Mouse (Mus musculus): ENCODE results near the gene Tnni1.

Tnni1 gene

GRCm38 (mm10) chr1:135778780-135779535 lies at the start of gene Tnni1:
Gene Tnni1, plus strand, starts transcription at chr1:135779434.
- DNase-seq (ENCODE audit: extremely low spot score) = no peak

DNA sequence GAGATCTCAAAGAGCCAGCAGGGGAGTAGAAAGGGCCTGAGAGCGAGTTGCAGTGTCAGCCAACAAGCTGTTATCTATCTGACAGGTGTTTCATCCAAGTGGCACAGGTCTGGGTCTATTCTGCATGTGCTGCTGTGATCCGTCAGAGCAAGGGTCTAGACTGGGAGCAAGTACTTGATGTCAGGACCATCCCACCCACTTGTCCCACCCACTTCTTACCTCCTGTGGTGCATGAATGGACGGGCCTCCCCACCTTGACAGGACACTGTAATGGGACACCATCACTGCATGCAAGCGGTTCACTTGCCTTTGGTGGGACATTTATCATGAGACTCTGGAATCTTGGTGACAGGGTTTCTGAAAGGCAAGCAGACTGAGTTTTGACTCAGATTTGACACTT lies 49.4 kb upstream of the Tnni1 start:
- DNase-seq (ENCODE audit: extremely low spot score) = no peak

DNA sequence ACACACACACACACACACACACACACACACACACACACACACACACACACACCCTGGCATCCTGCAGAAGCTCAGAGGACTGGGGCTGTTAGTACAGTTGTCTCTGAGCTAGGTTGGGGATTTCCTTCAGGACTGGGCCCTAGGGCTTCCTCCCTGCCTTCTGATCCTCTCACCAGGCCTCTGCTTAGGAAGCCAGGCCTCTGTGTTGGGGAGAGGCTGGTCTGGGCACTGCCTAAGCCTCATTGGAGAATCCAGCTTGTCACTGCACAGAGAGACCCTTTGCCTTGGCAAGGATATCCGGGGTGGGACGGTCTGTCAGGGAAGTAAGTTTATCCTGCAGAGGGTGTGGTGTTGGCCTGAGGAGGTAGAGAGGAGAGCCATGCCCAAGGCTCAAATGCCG lies 48.9 kb upstream of the Tnni1 start:
- DNase-seq (ENCODE audit: extremely low spot score) = no peak

DNA sequence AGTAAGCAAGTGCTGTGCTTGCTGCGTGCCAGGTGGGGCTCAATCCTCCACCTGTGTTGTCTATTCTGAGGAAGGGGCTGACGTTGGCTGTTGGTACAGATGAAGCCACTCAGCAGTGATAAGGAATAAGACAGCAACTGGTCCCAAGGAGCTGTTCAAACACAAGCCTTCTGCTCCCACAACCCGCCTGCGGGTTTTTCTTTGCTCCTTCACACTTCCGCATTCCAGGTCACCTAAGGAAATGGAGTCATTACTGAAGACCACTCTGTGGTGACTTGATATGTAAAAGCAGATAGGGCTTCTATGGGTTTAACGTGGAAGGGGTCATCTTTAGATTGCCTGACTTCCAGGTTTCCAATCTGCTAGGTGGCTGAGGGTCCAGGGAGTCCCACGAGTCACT lies 47.8 kb upstream of the Tnni1 start:
- DNase-seq (ENCODE audit: extremely low spot score) = no peak

DNA sequence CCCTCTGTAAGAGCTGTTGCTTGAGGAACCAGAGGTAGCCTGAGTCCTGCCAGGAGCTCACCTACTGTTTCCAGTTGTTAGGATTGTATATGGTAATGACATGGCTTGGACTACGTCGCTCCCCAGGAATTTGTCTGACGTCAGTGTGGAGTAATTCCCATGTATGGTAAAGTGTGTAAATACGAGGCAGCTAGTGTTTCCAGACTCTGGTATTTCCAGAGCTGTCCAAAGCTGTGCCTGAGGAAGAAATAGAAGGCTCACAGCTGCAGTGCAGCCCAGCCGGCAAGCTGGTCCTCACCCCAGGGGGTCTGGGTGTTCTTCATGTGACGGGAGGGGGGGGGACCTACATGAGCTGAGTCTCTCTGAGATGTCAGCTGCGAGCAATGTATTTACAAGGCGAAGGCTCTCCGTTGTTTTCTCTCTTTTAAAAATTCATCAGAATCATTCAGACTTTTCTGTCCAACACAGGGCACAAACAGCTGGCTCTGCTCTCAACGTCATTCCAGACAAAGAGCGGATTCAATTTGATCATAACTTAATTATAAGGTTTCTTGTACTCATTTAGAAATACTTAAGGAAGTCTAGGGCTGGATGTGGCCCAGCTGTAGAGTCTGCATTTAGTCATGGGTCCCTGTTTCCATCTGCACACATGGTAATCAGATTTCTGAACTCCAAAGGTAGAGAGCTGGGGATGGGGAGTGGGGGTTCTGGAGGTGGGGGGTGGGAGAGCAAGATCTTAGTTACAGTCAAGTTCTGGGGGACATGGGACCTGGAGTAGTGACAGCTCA lies 47.1 kb upstream of the Tnni1 start:
- peak; percentile 45 for DNase-seq (ENCODE audit: extremely low spot score)

- no peak for DNase-seq (ENCODE audit: extremely low spot score)
Observed at GRCm38 (mm10) chr1:135734225-135734937, 44.9 kb upstream of the Tnni1 start.

DNA sequence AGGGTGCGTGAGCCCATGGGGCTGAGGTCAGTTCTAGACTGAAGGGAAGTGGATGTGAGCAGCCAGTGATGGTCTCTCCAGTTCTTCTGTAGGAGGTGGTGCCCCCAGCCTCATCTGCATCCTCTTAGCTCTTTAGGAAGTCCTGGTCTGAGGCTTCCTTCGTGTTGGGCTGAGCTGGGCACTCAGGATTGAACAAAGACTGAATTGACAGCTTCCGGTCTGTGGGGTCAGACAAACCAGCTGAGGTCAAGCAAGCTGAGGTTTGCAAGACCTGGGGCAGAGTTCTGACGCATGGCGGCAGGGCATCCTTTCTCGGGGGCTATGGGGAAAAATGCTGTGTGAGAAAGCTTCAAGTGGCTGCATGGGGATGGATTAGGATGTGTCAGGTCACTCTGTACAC lies 43.8 kb upstream of the Tnni1 start:
- DNase-seq (ENCODE audit: extremely low spot score) = peak; percentile 66

DNA sequence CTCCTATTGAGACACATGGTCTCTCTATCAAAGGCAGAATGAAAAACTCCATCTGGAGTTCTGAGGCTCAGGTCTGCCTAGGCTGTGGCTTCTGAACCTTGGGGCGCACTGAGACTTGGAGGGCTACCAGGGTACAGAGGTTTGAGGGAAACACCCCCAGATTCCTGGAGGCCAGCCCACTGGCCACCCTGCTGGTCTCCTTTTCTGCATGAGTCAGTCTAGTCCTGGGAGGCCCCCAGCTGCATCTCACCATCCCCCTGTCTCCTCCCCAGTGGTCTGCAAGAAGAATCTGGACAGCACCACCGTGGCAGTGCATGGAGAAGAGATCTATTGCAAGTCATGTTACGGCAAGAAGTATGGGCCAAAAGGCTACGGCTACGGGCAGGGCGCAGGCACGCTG lies 34.2 kb upstream of the Tnni1 start:
- no peak for DNase-seq (ENCODE audit: extremely low spot score)

- DNase-seq (ENCODE audit: extremely low spot score) = no peak
Observed at GRCm38 (mm10) chr1:135746248-135746647, 33.0 kb upstream of the Tnni1 start.

- peak; percentile 93 for DNase-seq (ENCODE audit: extremely low spot score)
Observed at GRCm38 (mm10) chr1:135752737-135753348, 26.4 kb upstream of the Tnni1 start.

DNA sequence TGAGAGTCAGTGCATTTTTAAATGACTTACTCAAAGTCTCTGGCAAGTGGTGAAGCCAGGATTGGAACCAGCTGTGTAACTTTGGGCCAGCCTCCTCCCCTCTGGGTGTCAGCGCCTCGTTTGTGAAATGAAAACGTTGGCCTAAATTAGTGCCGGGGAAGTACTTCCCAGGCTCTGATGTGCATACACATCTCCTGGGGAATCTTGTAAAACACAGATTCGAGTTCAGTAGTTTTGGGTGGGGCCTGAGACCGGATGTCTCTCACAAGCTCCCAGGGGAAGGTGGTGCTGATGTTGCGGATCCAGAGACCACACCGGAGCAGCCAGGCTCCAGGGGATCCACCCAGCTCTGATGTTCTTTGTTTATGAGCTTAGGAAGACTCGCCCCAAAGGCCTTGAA lies 23.9 kb upstream of the Tnni1 start:
- no peak for DNase-seq (ENCODE audit: extremely low spot score)

- DNase-seq (ENCODE audit: extremely low spot score) = no peak
Observed at GRCm38 (mm10) chr1:135755913-135756312, 23.3 kb upstream of the Tnni1 start.

- no peak for DNase-seq (ENCODE audit: extremely low spot score)
Observed at GRCm38 (mm10) chr1:135757287-135757686, 21.9 kb upstream of the Tnni1 start.

DNA sequence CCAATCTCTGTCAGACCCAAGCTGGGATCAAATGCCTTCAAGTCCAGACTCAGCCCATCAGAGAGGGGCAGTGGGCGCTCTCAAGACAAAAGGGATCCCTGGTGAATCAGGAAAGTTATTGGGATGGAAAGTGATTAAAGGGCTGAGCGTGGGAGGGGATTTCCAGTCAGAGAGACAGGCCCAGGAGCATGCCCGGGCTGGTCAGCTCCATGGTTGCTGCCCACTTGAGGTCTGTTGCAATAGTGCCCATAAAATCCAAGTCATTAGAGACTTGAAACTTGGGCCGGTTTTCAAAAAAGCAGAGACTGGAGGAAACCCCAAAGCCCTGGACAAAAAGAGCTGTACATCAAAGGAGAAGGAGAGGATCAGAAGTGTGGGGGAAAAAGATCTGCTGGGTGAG lies 19.5 kb upstream of the Tnni1 start:
- no peak for DNase-seq (ENCODE audit: extremely low spot score)

DNA sequence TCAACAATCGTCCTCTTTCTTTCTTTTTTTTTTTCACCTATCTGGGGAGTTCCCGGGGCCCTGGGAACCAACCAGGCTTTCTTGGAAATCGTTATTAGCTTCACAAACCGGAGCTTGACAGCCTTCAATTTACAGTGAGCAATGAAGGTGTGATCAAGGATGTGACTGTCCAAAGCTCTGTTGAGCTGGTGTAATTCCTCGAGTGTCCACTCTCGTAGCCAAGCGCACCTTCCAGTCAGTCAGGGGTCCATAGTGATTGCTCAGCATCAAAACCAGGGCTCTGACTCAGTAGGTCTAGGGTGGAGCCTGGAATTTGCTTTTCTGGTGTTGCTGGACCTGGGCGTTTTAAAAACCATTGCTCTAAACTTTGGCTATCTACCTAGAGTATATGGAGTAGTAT lies 19.0 kb upstream of the Tnni1 start:
- no peak for DNase-seq (ENCODE audit: extremely low spot score)

GRCm38 (mm10) chr1:135761728-135762127 lies 17.5 kb upstream of the Tnni1 start:
- DNase-seq (ENCODE audit: extremely low spot score) = no peak

GRCm38 (mm10) chr1:135763503-135764205 lies 15.6 kb upstream of the Tnni1 start:
- peak; percentile 25 for DNase-seq (ENCODE audit: extremely low spot score)

GRCm38 (mm10) chr1:135764206-135764528 lies 15.1 kb upstream of the Tnni1 start:
- DNase-seq (ENCODE audit: extremely low spot score) = no peak

DNA sequence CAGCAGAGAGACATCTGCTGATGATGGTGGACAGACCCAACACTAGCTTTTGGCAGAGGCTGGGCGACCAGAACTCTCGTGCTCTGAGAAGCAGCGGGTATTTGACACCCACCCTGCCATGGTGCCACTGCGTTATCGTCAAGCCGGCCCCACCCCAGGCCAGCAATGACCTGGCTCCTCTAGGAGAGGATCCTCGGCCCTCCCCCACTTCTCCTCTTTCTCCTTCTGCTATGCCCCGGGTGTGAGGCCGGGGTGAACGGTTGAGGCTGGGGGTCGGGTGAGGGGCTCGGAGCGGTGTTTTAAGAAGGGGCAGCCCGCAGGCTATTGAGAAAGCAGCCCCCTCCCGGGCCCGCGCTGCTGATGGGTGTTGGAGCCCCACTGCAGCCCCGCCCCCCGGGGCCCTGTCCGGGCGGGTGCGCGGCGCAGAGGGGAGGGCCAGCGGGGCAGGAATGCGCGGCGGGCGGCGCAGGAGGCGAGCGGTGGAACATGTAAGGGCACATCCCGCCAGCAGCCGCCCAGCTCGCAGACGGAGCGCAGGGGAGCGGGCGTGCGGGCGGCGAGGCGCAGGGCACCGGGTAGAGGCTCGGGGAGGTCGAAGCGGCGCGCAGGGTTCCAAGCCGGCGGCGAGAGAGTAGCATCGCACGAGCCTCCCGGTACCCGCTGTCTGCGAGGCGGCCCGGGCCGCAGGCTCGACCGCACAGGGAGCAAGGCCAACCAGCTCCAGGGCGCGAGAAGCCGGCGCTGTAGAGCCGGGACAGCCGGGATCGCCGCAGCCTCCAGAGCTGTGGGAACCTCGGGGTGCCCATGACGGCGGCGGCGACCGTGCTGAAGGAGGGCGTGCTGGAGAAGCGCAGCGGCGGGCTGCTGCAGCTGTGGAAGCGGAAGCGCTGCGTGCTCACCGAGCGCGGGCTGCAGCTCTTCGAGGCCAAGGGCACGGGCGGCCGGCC lies 13.3 kb upstream of the Tnni1 start, which contains the start of gene Phlda3:
TSS of gene Phlda3 (plus strand) at position 475 of the 947 bp plus-strand sequence.
- peak; percentile 84 for DNase-seq (ENCODE audit: extremely low spot score)

DNA sequence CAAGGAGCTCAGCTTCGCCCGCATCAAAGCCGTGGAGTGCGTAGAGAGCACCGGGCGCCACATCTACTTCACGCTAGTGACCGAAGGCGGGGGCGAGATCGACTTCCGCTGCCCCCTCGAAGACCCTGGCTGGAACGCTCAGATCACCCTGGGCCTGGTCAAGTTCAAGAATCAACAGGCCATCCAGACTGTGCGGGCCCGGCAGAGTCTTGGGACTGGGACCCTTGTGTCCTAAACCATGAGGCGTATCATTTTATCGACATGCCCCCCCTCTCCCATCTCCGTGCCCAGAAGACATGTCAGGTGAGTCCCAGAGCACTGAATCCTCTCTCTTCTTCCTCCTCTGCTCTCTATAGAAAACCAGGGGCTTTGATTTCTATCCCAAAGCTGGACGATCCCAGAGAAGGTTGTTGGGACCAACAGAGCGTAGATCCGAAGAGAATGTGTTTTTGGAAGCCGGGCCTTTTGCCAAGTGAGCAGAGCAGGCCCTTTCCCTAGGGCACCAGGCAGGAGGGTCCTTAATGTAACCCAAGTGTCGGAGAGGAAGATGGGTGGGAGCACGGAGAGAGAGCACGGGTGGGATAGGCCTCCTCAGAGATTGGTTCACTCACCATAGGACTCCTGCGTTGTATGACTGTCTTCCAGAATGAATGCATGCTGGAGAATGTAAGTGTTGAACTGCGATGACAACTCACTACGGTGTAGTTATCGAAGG lies 12.5 kb upstream of the Tnni1 start:
- DNase-seq (ENCODE audit: extremely low spot score) = no peak

Measured in embryo, embryonic 9.5 days (tissue).